Mouse (Mus musculus): Measurements from ENCODE around the gene Anapc2. TPM values are rescaled to one million over a fixed set of nuclear protein-coding genes. Genes with fewer than 3 reads are reported as not detected.

Anapc2 gene
- polyA plus RNA-seq, 1 experiment from 2014 or later: 156 TPM

GRCm38 (mm10) chr2:25231038-25231437, 41.2 kb upstream of the Anapc2 start:
- no peaks in the 10 kb centered on the region for H3K9me3 ChIP-seq
- no peaks in the 10 kb centered on the region for H3K36me3 ChIP-seq
- H3K4me3 ChIP-seq: no peak overlapping the region
- peaks cover 36% of the 10 kb centered on the region for H3K4me1 ChIP-seq (replicated peaks)
- H3K27ac ChIP-seq: no peak overlapping the region
- 51% methylated on average over 12 of the region's 12 CpGs for WGBS
- DNase-seq (ENCODE audit: low spot score): no peak
- peaks cover 19% of the 10 kb centered on the region; the same call in 1 of the 2 replicates for H3K27me3 ChIP-seq (ENCODE audit: insufficient read depth, poor library complexity, severe bottlenecking)

GRCm38 (mm10) chr2:25233421-25233820, 38.9 kb upstream of the Anapc2 start:
- H3K9me3 ChIP-seq: no peaks in the 10 kb centered on the region
- no peak for DNase-seq (ENCODE audit: low spot score)
- no peak overlapping the region for H3K4me3 ChIP-seq
- no peaks in the 10 kb centered on the region for H3K36me3 ChIP-seq
- H3K4me1 ChIP-seq (replicated peaks): peaks cover 25% of the 10 kb centered on the region
- no peak overlapping the region for H3K27ac ChIP-seq
- WGBS: 82% methylated on average over 4 of the region's 4 CpGs
- H3K27me3 ChIP-seq (ENCODE audit: insufficient read depth, poor library complexity, severe bottlenecking): peaks cover 19% of the 10 kb centered on the region; the same call in 1 of the 2 replicates

- no peaks in the 10 kb centered on the region for H3K36me3 ChIP-seq
- WGBS: 88% methylated on average over 3 of the region's 3 CpGs
- H3K4me3 ChIP-seq: no peak within 1 kb of the TSS
- peaks cover 18% of the 10 kb centered on the region for H3K4me1 ChIP-seq (replicated peaks)
- DNase-seq (ENCODE audit: low spot score): no peak
- no peaks in the 10 kb centered on the region for H3K9me3 ChIP-seq
- H3K27me3 ChIP-seq (ENCODE audit: insufficient read depth, poor library complexity, severe bottlenecking): peaks cover 22% of the 10 kb centered on the region; the same call in 1 of the 2 replicates
- H3K27ac ChIP-seq: no peak within 1 kb of the TSS
These were observed 38.2 kb upstream of the Anapc2 start, which contains the start of gene Slc34a3 for GRCm38 (mm10) chr2:25234050-25234449. Gene Slc34a3, minus strand, starts transcription at chr2:25234364.

- peaks cover 29% of the 10 kb centered on the region; the same call in 1 of the 2 replicates for H3K27me3 ChIP-seq (ENCODE audit: insufficient read depth, poor library complexity, severe bottlenecking)
- no peaks in the 10 kb centered on the region for H3K36me3 ChIP-seq
- no peak overlapping the region for H3K4me3 ChIP-seq
- H3K4me1 ChIP-seq (replicated peaks): peaks cover 16% of the 10 kb centered on the region; the same call in 1 of the 2 replicates
- H3K9me3 ChIP-seq: no peaks in the 10 kb centered on the region
- H3K27ac ChIP-seq: no peak overlapping the region
- no peak for DNase-seq (ENCODE audit: low spot score)
- WGBS: 77% methylated on average over 5 of the region's 5 CpGs
These were observed 37.6 kb upstream of the Anapc2 start for GRCm38 (mm10) chr2:25234551-25235220.

DNA sequence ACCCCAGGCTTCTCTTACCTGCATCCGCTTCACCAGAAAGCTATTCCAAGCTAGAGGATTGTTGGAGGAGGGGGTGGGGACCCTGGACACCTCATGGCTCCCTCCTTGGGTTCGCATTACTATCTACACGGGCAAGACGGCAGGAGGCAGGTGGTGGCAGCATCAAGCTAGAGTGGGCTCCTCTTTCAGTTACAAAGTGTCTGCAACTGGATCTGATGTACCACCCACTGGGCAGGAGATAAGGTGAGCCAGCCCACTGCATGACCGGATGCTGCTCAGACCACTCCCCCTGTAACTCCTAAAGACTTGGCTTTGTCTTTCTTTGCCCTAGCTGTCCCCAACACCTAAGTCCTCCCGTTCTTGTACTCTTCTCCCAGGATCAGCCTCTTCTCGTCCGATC, 35.7 kb upstream of the Anapc2 start, which contains the start of gene Rnf224:
Gene Rnf224, minus strand, starts transcription at position 174 of the 400 bp plus-strand sequence.
- DNase-seq (ENCODE audit: low spot score): no peak
- Histone ChIP-seq H3K27me3 (ENCODE audit: insufficient read depth, poor library complexity, severe bottlenecking) (peaks cover 26% of the 10 kb centered on the region), H3K9me3 (no peaks in the 10 kb centered on the region), H3K36me3 (no peaks in the 10 kb centered on the region), H3K4me3 (no peak within 1 kb of the TSS), H3K27ac (no peak within 1 kb of the TSS), H3K4me1 (replicated peaks) (peaks cover 31% of the 10 kb centered on the region)
- WGBS: 35% methylated on average over 8 of the region's 8 CpGs

- Histone ChIP-seq H3K4me1 (replicated peaks) (peaks cover 33% of the 10 kb centered on the region), H3K27me3 (ENCODE audit: insufficient read depth, poor library complexity, severe bottlenecking) (peaks cover 27% of the 10 kb centered on the region), H3K27ac (no peak overlapping the region), H3K9me3 (no peaks in the 10 kb centered on the region), H3K4me3 (no peak overlapping the region), H3K36me3 (no peaks in the 10 kb centered on the region)
- no peak for DNase-seq (ENCODE audit: low spot score)
- 74% methylated on average over 4 of the region's 4 CpGs for WGBS
These were observed 34.8 kb upstream of the Anapc2 start for GRCm38 (mm10) chr2:25237522-25237921.

DNA sequence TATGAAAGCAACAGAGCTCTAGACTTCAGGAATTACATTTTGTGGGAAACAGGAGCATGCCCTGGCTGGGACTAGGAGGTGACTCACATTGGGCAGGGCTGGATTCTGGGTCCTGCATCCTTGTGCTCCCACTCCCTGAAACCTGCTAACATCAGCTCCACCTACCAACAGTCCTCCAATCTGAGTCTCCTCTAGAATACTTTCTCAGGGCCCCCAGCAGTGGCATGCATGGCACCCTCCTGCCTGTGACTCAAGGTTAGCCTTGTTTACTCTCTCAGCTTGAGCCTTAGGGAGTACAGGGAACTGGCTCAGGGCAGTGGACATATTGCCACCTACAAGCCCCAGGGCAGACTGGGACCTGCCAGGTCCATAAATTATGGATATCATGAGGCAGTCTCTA, 34.2 kb upstream of the Anapc2 start:
- no peak overlapping the region for H3K27ac ChIP-seq
- no peak for DNase-seq (ENCODE audit: low spot score)
- no peaks in the 10 kb centered on the region for H3K9me3 ChIP-seq
- no peaks in the 10 kb centered on the region for H3K36me3 ChIP-seq
- peaks cover 35% of the 10 kb centered on the region for H3K4me1 ChIP-seq (replicated peaks)
- H3K4me3 ChIP-seq: no peak overlapping the region
- H3K27me3 ChIP-seq (ENCODE audit: insufficient read depth, poor library complexity, severe bottlenecking): peaks cover 33% of the 10 kb centered on the region

GRCm38 (mm10) chr2:25239766-25240165, 32.5 kb upstream of the Anapc2 start:
- no peak overlapping the region for H3K4me3 ChIP-seq
- H3K36me3 ChIP-seq: peaks cover 9% of the 10 kb centered on the region
- no peak overlapping the region for H3K27ac ChIP-seq
- H3K9me3 ChIP-seq: no peaks in the 10 kb centered on the region
- WGBS: 76% methylated on average over 3 of the region's 3 CpGs
- DNase-seq (ENCODE audit: low spot score): no peak
- H3K4me1 ChIP-seq (replicated peaks): peaks cover 40% of the 10 kb centered on the region
- peaks cover 46% of the 10 kb centered on the region for H3K27me3 ChIP-seq (ENCODE audit: insufficient read depth, poor library complexity, severe bottlenecking)

- Histone ChIP-seq H3K27ac (peak overlapping the region; percentile 87), H3K4me3 (peak overlapping the region; percentile 73), H3K4me1 (replicated peaks) (peaks cover 40% of the 10 kb centered on the region), H3K27me3 (ENCODE audit: insufficient read depth, poor library complexity, severe bottlenecking) (peaks cover 46% of the 10 kb centered on the region), H3K9me3 (no peaks in the 10 kb centered on the region), H3K36me3 (peaks cover 15% of the 10 kb centered on the region)
- no peak for DNase-seq (ENCODE audit: low spot score)
- WGBS: 49% methylated on average over 8 of the region's 8 CpGs
These were observed 32.0 kb upstream of the Anapc2 start for GRCm38 (mm10) chr2:25240310-25240709.

DNA sequence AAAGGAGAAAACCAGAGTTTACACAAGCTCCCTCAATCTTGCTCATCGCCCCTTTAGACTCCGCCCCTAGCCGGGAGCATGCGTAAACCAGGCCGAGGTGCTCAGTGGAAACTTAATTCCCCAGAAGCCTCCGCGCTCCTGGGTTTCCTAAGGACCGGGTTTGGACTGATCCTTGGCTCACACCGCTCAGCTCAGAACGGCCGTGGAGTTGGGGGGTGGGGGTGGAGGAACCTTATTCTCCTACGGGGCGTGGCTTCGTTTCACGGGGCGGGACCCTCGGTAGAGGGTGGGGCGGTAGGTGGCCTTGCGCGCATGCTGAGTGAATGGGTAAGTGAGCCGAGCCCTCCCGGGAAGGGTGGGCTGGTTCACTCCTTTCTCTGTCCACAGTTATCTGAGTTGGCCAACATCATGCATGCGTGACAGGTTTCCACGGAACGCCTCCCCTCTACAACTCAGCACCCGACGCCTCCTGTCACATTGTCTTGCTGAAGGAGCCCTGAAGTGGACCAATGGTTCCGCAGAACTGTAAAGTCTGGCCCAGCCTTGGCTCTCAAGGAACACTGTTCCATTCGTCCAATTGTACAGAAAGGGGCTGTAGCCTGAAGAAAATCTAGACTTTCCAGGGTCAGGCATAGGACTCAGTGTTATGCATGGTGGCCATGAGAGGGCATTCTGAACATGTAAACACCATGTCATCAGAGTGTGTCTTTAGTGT, 31.4 kb upstream of the Anapc2 start:
- peak; percentile 75 for DNase-seq (ENCODE audit: low spot score)
- peak overlapping the region; percentile 87 for H3K27ac ChIP-seq
- 2% methylated on average over 29 of the region's 29 CpGs for WGBS
- H3K4me3 ChIP-seq: peak overlapping the region; percentile 73
- no peaks in the 10 kb centered on the region for H3K9me3 ChIP-seq
- H3K27me3 ChIP-seq (ENCODE audit: insufficient read depth, poor library complexity, severe bottlenecking): peaks cover 46% of the 10 kb centered on the region
- H3K36me3 ChIP-seq: peaks cover 20% of the 10 kb centered on the region
- H3K4me1 ChIP-seq (replicated peaks): peaks cover 42% of the 10 kb centered on the region

- no peaks in the 10 kb centered on the region for H3K9me3 ChIP-seq
- no peak for DNase-seq (ENCODE audit: low spot score)
- WGBS: 19% methylated on average over 6 of the region's 6 CpGs
- peaks cover 26% of the 10 kb centered on the region for H3K36me3 ChIP-seq
- peaks cover 46% of the 10 kb centered on the region for H3K27me3 ChIP-seq (ENCODE audit: insufficient read depth, poor library complexity, severe bottlenecking)
- H3K4me3 ChIP-seq: peak overlapping the region; percentile 73
- H3K27ac ChIP-seq: peak overlapping the region; percentile 87
- peaks cover 43% of the 10 kb centered on the region for H3K4me1 ChIP-seq (replicated peaks)
These were observed 30.9 kb upstream of the Anapc2 start for GRCm38 (mm10) chr2:25241438-25241775.

GRCm38 (mm10) chr2:25242101-25242506, 30.2 kb upstream of the Anapc2 start, which contains the start of the genes Rnf208 and Cysrt1:
Gene Rnf208, plus strand, starts transcription at chr2:25242255.
Gene Cysrt1, minus strand, starts transcription at chr2:25242452.
- Histone ChIP-seq H3K4me3 (peak within 1 kb of the TSS; percentile 73), H3K27me3 (ENCODE audit: insufficient read depth, poor library complexity, severe bottlenecking) (peaks cover 46% of the 10 kb centered on the region), H3K4me1 (replicated peaks) (peaks cover 41% of the 10 kb centered on the region), H3K27ac (peak within 1 kb of the TSS; percentile 87), H3K36me3 (peaks cover 33% of the 10 kb centered on the region), H3K9me3 (no peaks in the 10 kb centered on the region)
- under 1% methylated on average over 59 of the region's 59 CpGs for WGBS
- DNase-seq (ENCODE audit: low spot score): no peak

GRCm38 (mm10) chr2:25243342-25243741, 28.9 kb upstream of the Anapc2 start:
- Histone ChIP-seq H3K27ac (no peak overlapping the region), H3K4me3 (peak overlapping the region; percentile 73; the same call in 1 of the 2 replicates), H3K4me1 (replicated peaks) (peaks cover 41% of the 10 kb centered on the region), H3K27me3 (ENCODE audit: insufficient read depth, poor library complexity, severe bottlenecking) (peaks cover 46% of the 10 kb centered on the region), H3K36me3 (peaks cover 45% of the 10 kb centered on the region), H3K9me3 (no peaks in the 10 kb centered on the region)
- DNase-seq (ENCODE audit: low spot score): no peak
- 85% methylated on average over 8 of the region's 8 CpGs for WGBS
